Mouse (Mus musculus) midbrain, embryonic 15.5 days (tissue): ENCODE data around the gene Sdhaf3. TPM values are rescaled to one million over a fixed set of nuclear protein-coding genes. Genes with fewer than 3 reads are reported as not detected.

Experiments used
- ATAC-seq: fragments of 200-750 bp; cut with Nextera tagmentation; replicated peaks from 2 replicates; pipeline ENCODE4 v1.8.0; 2017; ENCODE audit warnings: moderate TSS enrichment
- H3K27ac ChIP-seq: fragments of 300-500 bp; sonication (generic); 2 replicates; pipeline ENCODE4 v1.5.1; 2015; ENCODE audit warnings: mild to moderate bottlenecking, inconsistent platforms
- H3K27me3 ChIP-seq: fragments of 300-500 bp; sonication (generic); replicated peaks from 2 replicates; pipeline ENCODE4 v1.6.1; 2015; ENCODE audit warnings: inconsistent platforms
- H3K36me3 ChIP-seq: fragments of 300-500 bp; sonication (generic); replicated peaks from 2 replicates; pipeline ENCODE4 v1.6.1; 2015; ENCODE audit warnings: inconsistent platforms
- H3K4me1 ChIP-seq: fragments of 300-500 bp; sonication (generic); 2 replicates; pipeline ENCODE4 v1.6.1; 2015; ENCODE audit warnings: inconsistent platforms
- H3K4me2 ChIP-seq: fragments of 300-500 bp; sonication (generic); 2 replicates; pipeline ENCODE4 v1.6.1; 2015; ENCODE audit warnings: inconsistent platforms, mild to moderate bottlenecking, moderate library complexity
- H3K4me3 ChIP-seq: fragments of 300-500 bp; sonication (generic); 2 replicates; pipeline ENCODE4 v1.5.1; 2015; ENCODE audit warnings: mild to moderate bottlenecking, inconsistent platforms
- H3K9ac ChIP-seq: fragments of 300-500 bp; sonication (generic); 2 replicates; pipeline ENCODE4 v1.6.1; 2015; ENCODE audit warnings: mild to moderate bottlenecking, inconsistent platforms
- H3K9me3 ChIP-seq: fragments of 300-500 bp; sonication (generic); 2 replicates; pipeline ENCODE4 v1.6.1; 2016; ENCODE audit warnings: inconsistent platforms
- WGBS: fragments of 180-500 bp; shearing (Covaris S2); methylation state at CpG from one replicate; pipeline ENCODE4 v1.1.7; 2015; ENCODE audit warnings: mixed read lengths; 5-methylcytosine and 5-hydroxymethylcytosine counted together
- polyA plus RNA-seq: library from polyadenylated mRNA; unstranded; fragments of >200 nt; fragmentation: Nextera tagmentation; extraction: Ambion mirVana; gene quantifications from 2 replicates; pipeline ENCODE4 v1.2.1, GENCODE M21; 2015

The Sdhaf3 gene
- 6.4 and 6.9 TPM in 2 replicates for polyA plus RNA-seq

GRCm38 (mm10) chr6:6955764-6956561 is at the start of gene Sdhaf3:
Gene Sdhaf3, plus strand, starts transcription at chr6:6956004.
- Histone ChIP-seq H3K4me3 (peak within 1 kb of the TSS; percentile 58), H3K9me3 (no peaks in the 10 kb centered on the region), H3K36me3 (no peaks in the 10 kb centered on the region), H3K4me2 (peak within 1 kb of the TSS; percentile 66), H3K27me3 (no peaks in the 10 kb centered on the region), H3K27ac (peak within 1 kb of the TSS; percentile 73), H3K9ac (peak within 1 kb of the TSS; percentile 64), H3K4me1 (peaks cover 9% of the 10 kb centered on the region)
- WGBS = under 1% methylated on average over 52 of the region's 52 CpGs
- ATAC-seq = peak; percentile 100

- Histone ChIP-seq H3K4me1 (no peaks in the 10 kb centered on the region), H3K27ac (no peak overlapping the region), H3K9ac (no peak overlapping the region), H3K9me3 (no peaks in the 10 kb centered on the region), H3K4me3 (no peak overlapping the region), H3K27me3 (no peaks in the 10 kb centered on the region), H3K4me2 (no peak overlapping the region), H3K36me3 (no peaks in the 10 kb centered on the region)
- no peak for ATAC-seq
- WGBS = 78% methylated on average over 8 of the region's 8 CpGs
These were observed 46.2 kb upstream of the Sdhaf3 start for GRCm38 (mm10) chr6:6909586-6909985.

- ATAC-seq = no peak
These were observed 41.5 kb upstream of the Sdhaf3 start for GRCm38 (mm10) chr6:6914304-6914703.

GRCm38 (mm10) chr6:6914849-6915525 is 40.8 kb upstream of the Sdhaf3 start:
- Histone ChIP-seq H3K4me3 (no peak overlapping the region), H3K4me1 (no peaks in the 10 kb centered on the region), H3K9ac (no peak overlapping the region), H3K4me2 (no peak overlapping the region), H3K27me3 (no peaks in the 10 kb centered on the region), H3K36me3 (no peaks in the 10 kb centered on the region), H3K9me3 (no peaks in the 10 kb centered on the region), H3K27ac (no peak overlapping the region)
- WGBS = 32% methylated on average over 5 of the region's 5 CpGs
- ATAC-seq = peak; percentile 86

More at GRCm38 (mm10) chr6:6914304-6914703, 41.5 kb upstream of the Sdhaf3 start:
- H3K9ac ChIP-seq = no peak overlapping the region
- no peaks in the 10 kb centered on the region for H3K27me3 ChIP-seq
- H3K27ac ChIP-seq = no peak overlapping the region
- no peak overlapping the region for H3K4me3 ChIP-seq
- H3K9me3 ChIP-seq = no peaks in the 10 kb centered on the region
- no peaks in the 10 kb centered on the region for H3K36me3 ChIP-seq
- WGBS = 85% methylated on average over 1 of the region's 1 CpGs
- no peaks in the 10 kb centered on the region for H3K4me1 ChIP-seq
- no peak overlapping the region for H3K4me2 ChIP-seq

- Histone ChIP-seq H3K27ac (no peak overlapping the region), H3K36me3 (no peaks in the 10 kb centered on the region), H3K9ac (no peak overlapping the region), H3K4me2 (no peak overlapping the region), H3K9me3 (no peaks in the 10 kb centered on the region), H3K27me3 (no peaks in the 10 kb centered on the region), H3K4me1 (no peaks in the 10 kb centered on the region), H3K4me3 (no peak overlapping the region)
- 57% methylated on average over 9 of the region's 9 CpGs for WGBS
- ATAC-seq = peak; percentile 39; the same call in 1 of the 2 replicates
These were observed 40.3 kb upstream of the Sdhaf3 start for GRCm38 (mm10) chr6:6915526-6915915.

GRCm38 (mm10) chr6:6917334-6917733 is 38.5 kb upstream of the Sdhaf3 start:
- no peak overlapping the region for H3K4me3 ChIP-seq
- no peak overlapping the region for H3K4me2 ChIP-seq
- H3K27ac ChIP-seq = no peak overlapping the region
- no peaks in the 10 kb centered on the region for H3K9me3 ChIP-seq
- H3K36me3 ChIP-seq = no peaks in the 10 kb centered on the region
- H3K9ac ChIP-seq = no peak overlapping the region
- no peaks in the 10 kb centered on the region for H3K27me3 ChIP-seq
- ATAC-seq = no peak
- H3K4me1 ChIP-seq = no peaks in the 10 kb centered on the region
- WGBS = 90% methylated on average over 4 of the region's 4 CpGs

GRCm38 (mm10) chr6:6925264-6925663 is 30.5 kb upstream of the Sdhaf3 start:
- 38% methylated on average over 1 of the region's 1 CpGs for WGBS
- no peak overlapping the region for H3K9ac ChIP-seq
- no peak overlapping the region for H3K27ac ChIP-seq
- no peak overlapping the region for H3K4me2 ChIP-seq
- no peaks in the 10 kb centered on the region for H3K36me3 ChIP-seq
- no peaks in the 10 kb centered on the region for H3K9me3 ChIP-seq
- no peak for ATAC-seq
- H3K4me3 ChIP-seq = no peak overlapping the region
- no peaks in the 10 kb centered on the region for H3K27me3 ChIP-seq
- no peaks in the 10 kb centered on the region for H3K4me1 ChIP-seq

GRCm38 (mm10) chr6:6930831-6931230 is 25.0 kb upstream of the Sdhaf3 start:
- Histone ChIP-seq H3K9ac (no peak overlapping the region), H3K27me3 (no peaks in the 10 kb centered on the region), H3K9me3 (no peaks in the 10 kb centered on the region), H3K4me1 (no peaks in the 10 kb centered on the region), H3K36me3 (no peaks in the 10 kb centered on the region), H3K4me2 (no peak overlapping the region), H3K4me3 (no peak overlapping the region), H3K27ac (no peak overlapping the region)
- 90% methylated on average over 4 of the region's 4 CpGs for WGBS
- ATAC-seq = no peak

- Histone ChIP-seq H3K9me3 (no peaks in the 10 kb centered on the region), H3K36me3 (no peaks in the 10 kb centered on the region), H3K27me3 (no peaks in the 10 kb centered on the region), H3K4me3 (no peak overlapping the region), H3K4me2 (no peak overlapping the region), H3K9ac (no peak overlapping the region), H3K27ac (no peak overlapping the region), H3K4me1 (no peaks in the 10 kb centered on the region)
- 73% methylated on average over 4 of the region's 4 CpGs for WGBS
- peak; percentile 58 for ATAC-seq
These were observed 24.3 kb upstream of the Sdhaf3 start for GRCm38 (mm10) chr6:6931507-6931906.

- Histone ChIP-seq H3K27ac (no peak overlapping the region), H3K36me3 (no peaks in the 10 kb centered on the region), H3K4me1 (no peaks in the 10 kb centered on the region), H3K4me2 (no peak overlapping the region), H3K9ac (no peak overlapping the region), H3K27me3 (no peaks in the 10 kb centered on the region), H3K4me3 (no peak overlapping the region), H3K9me3 (no peaks in the 10 kb centered on the region)
- ATAC-seq = no peak
- 57% methylated on average over 2 of the region's 2 CpGs for WGBS
These were observed 15.0 kb upstream of the Sdhaf3 start for GRCm38 (mm10) chr6:6940845-6941244.

GRCm38 (mm10) chr6:6942813-6943212 is 13.0 kb upstream of the Sdhaf3 start:
- H3K4me2 ChIP-seq = no peak overlapping the region
- no peaks in the 10 kb centered on the region for H3K36me3 ChIP-seq
- 55% methylated on average over 6 of the region's 6 CpGs for whole genome bisulfite sequencing
- no peaks in the 10 kb centered on the region for H3K4me1 ChIP-seq
- H3K9ac ChIP-seq = no peak overlapping the region
- ATAC-seq = no peak
- H3K27ac ChIP-seq = no peak overlapping the region
- no peak overlapping the region for H3K4me3 ChIP-seq
- no peaks in the 10 kb centered on the region for H3K27me3 ChIP-seq
- no peaks in the 10 kb centered on the region for H3K9me3 ChIP-seq

GRCm38 (mm10) chr6:6947650-6948049 is 8.2 kb upstream of the Sdhaf3 start:
- no peaks in the 10 kb centered on the region for H3K4me1 ChIP-seq
- H3K4me2 ChIP-seq = no peak overlapping the region
- no peak overlapping the region for H3K27ac ChIP-seq
- no peak overlapping the region for H3K9ac ChIP-seq
- no peaks in the 10 kb centered on the region for H3K9me3 ChIP-seq
- ATAC-seq = no peak
- no peaks in the 10 kb centered on the region for H3K27me3 ChIP-seq
- no peaks in the 10 kb centered on the region for H3K36me3 ChIP-seq
- no peak overlapping the region for H3K4me3 ChIP-seq
- 20% methylated on average over 1 of the region's 1 CpGs for WGBS
